Mouse (Mus musculus) heart, postnatal 14 days (tissue): ENCODE results near the gene Ube2j2. TPM values are rescaled to one million over a fixed set of nuclear protein-coding genes. Genes with fewer than 3 reads are reported as not detected.

Experiments used
- DNase-seq, 2 experiments: peaks; one replicate each; pipeline ENCODE4 v3.0.0; 2021 to 2022
- intact Hi-C: fragments of 180-260 bp; cut with DNase I; formaldehyde crosslinking; loops from one replicate; pipeline ENCODE4 v1.15.1; 2025
- total RNA-seq, 2 experiments: library from RNA; stranded (reverse); gene quantifications; 2 replicates each; pipeline ENCODE4 v1.2.3; 2021

The Ube2j2 gene
- total RNA-seq, 2 experiments from 2014 or later = 53.1 to 62.6 TPM

- intact Hi-C loops = no loop called here
- DNase-seq = no peak
Observed at GRCm38 (mm10) chr4:155955491-155955890, 11.9 kb downstream of the Ube2j2 start.

- DNase-seq = peak; percentile 73 to 85
- intact Hi-C loops = loop anchor here (2.0 kb wide), 1 partner anchor 144 kb away; no protein-coding TSS in a partner anchor
Observed at GRCm38 (mm10) chr4:155959275-155959674, 15.6 kb downstream of the Ube2j2 start.

GRCm38 (mm10) chr4:155962167-155962971 is 18.7 kb downstream of the Ube2j2 start, which contains the start of gene C1qtnf12:
Gene C1qtnf12, plus strand, starts transcription at chr4:155962318.
- peak; percentile 26 to 45 for DNase-seq
- intact Hi-C loops = loop anchor here (5.0 kb wide), 1 partner anchor 70 kb away; no protein-coding TSS in a partner anchor

GRCm38 (mm10) chr4:155963106-155963505 is 19.5 kb downstream of the Ube2j2 start:
- DNase-seq = no peak
- intact Hi-C loops = loop anchor here (5.0 kb wide), 1 partner anchor 69 kb away; no protein-coding TSS in a partner anchor

GRCm38 (mm10) chr4:155964396-155964795 is 20.8 kb downstream of the Ube2j2 start:
- no peak for DNase-seq
- intact Hi-C loops = loop anchor here (5.0 kb wide), 1 partner anchor 68 kb away; no protein-coding TSS in a partner anchor

- no peak for DNase-seq
- intact Hi-C loops = no loop called here
Observed at GRCm38 (mm10) chr4:155969043-155969653, 25.5 kb downstream of the Ube2j2 start.

GRCm38 (mm10) chr4:155970286-155970685 is 26.7 kb downstream of the Ube2j2 start:
- intact Hi-C loops = no loop called here
- DNase-seq = no peak

GRCm38 (mm10) chr4:155972651-155973050 is 29.0 kb downstream of the Ube2j2 start:
- intact Hi-C loops = no loop called here
- DNase-seq = no peak

GRCm38 (mm10) chr4:155973239-155973638 is 29.6 kb downstream of the Ube2j2 start:
- no peak for DNase-seq

GRCm38 (mm10) chr4:155981436-155982082 is 37.9 kb downstream of the Ube2j2 start:
- intact Hi-C loops = no loop called here
- DNase-seq = no peak

More at GRCm38 (mm10) chr4:155973239-155973638, 29.6 kb downstream of the Ube2j2 start:
- intact Hi-C loops = no loop called here

- intact Hi-C loops = no loop called here
- DNase-seq = no peak
Observed at GRCm38 (mm10) chr4:155983788-155984187, 40.2 kb downstream of the Ube2j2 start.

- intact Hi-C loops = loop anchor here (10.0 kb wide), 1 partner anchor 113 kb away; the partner anchor contains the start of gene 9430015G10Rik
Observed at GRCm38 (mm10) chr4:155991211-155991907, 47.7 kb downstream of the Ube2j2 start.

GRCm38 (mm10) chr4:155991908-155992230 is 48.2 kb downstream of the Ube2j2 start:
- DNase-seq = no peak
- intact Hi-C loops = loop anchor here (2.0 to 10.0 kb wide), 2 partner anchors 41 to 113 kb away; partner anchors contain the start of gene 9430015G10Rik

More at GRCm38 (mm10) chr4:155991211-155991907, 47.7 kb downstream of the Ube2j2 start:
- DNase-seq = no peak

GRCm38 (mm10) chr4:155992241-155992905 is 48.7 kb downstream of the Ube2j2 start, which contains the start of the genes B3galt6 and Sdf4:
Gene B3galt6, minus strand, starts transcription at chr4:155992649.
Gene Sdf4, plus strand, starts transcription at chr4:155992872.
- peak; percentile 86 to 90 for DNase-seq
- intact Hi-C loops = loop anchor here (2.0 to 10.0 kb wide), 2 partner anchors 40 to 112 kb away; partner anchors contain the start of gene 9430015G10Rik

GRCm38 (mm10) chr4:155992906-155993547 is 49.4 kb downstream of the Ube2j2 start:
- DNase-seq = peak; percentile 93 to 98

GRCm38 (mm10) chr4:155993606-155994005 is 50.0 kb downstream of the Ube2j2 start:
- intact Hi-C loops = loop anchor here (2.0 to 10.0 kb wide), 2 partner anchors 39 to 111 kb away; partner anchors contain the start of gene 9430015G10Rik
- no peak for DNase-seq

More at GRCm38 (mm10) chr4:155992906-155993547, 49.4 kb downstream of the Ube2j2 start:
- intact Hi-C loops = loop anchor here (2.0 to 10.0 kb wide), 2 partner anchors 40 to 112 kb away; partner anchors contain the start of gene 9430015G10Rik

- intact Hi-C loops = no loop called here
- no peak for DNase-seq
Observed at GRCm38 (mm10) chr4:156004109-156004508, 60.5 kb downstream of the Ube2j2 start.

- no peak for DNase-seq
- intact Hi-C loops = no loop called here
Observed at GRCm38 (mm10) chr4:156008369-156008768, 64.7 kb downstream of the Ube2j2 start.
